Mouse (Mus musculus): ENCODE data around the gene Cmtm7.

Cmtm7 gene

GRCm38 (mm10) chr9:114716677-114717331 is 64.9 kb downstream of the Cmtm7 start:
- DNase-seq (ENCODE audit: low spot score), result no peak

GRCm38 (mm10) chr9:114713481-114713880 is 68.2 kb downstream of the Cmtm7 start:
- DNase-seq (ENCODE audit: low spot score), result no peak

- no peak for DNase-seq (ENCODE audit: low spot score)
Observed at GRCm38 (mm10) chr9:114710345-114710744, 71.3 kb downstream of the Cmtm7 start.

- no peak for DNase-seq (ENCODE audit: low spot score)
Observed at GRCm38 (mm10) chr9:114707805-114708204, 73.9 kb downstream of the Cmtm7 start.
